Mouse (Mus musculus): ENCODE measurements around the gene Iars2. TPM values are rescaled to one million over a fixed set of nuclear protein-coding genes. Genes with fewer than 3 reads are reported as not detected.

The Iars2 gene
- total and polyA plus RNA-seq, 3 experiments, result 37.2 to 47.2 (median 41.9) TPM

- no peak for DNase-seq (ENCODE audit: extremely low read depth)
- H3K9me3 ChIP-seq (replicated peaks; ENCODE audit: low read length), result peaks cover 6% of the 10 kb centered on the region
- no peak overlapping the region for H3K9ac ChIP-seq (ENCODE audit: insufficient read depth, low read depth)
- H3K4me3 ChIP-seq (replicated peaks in 1 of 3; ENCODE audit: low read depth in 2 of 3, low read length in 2 of 3, poor library complexity in 1 of 3), result no peak overlapping the region
- no peak overlapping the region for H3K27ac ChIP-seq (ENCODE audit: insufficient read depth, low read depth)
- H3K27me3 ChIP-seq (replicated peaks), result no peaks in the 10 kb centered on the region
- TF ChIP-seq IRF4 (IDR thresholded peaks at IDR 0.05; ENCODE audit: low read depth, low read length) (no peak), KAT2A (IDR thresholded peaks at IDR 0.05; ENCODE audit: insufficient replicate concordance, low read length) (no peak), ZNF384 (IDR thresholded peaks at IDR 0.05; ENCODE audit: low read depth, low read length) (no peak), ZMIZ1 (IDR thresholded peaks at IDR 0.05; ENCODE audit: low read depth, low read length) (no peak), BHLHE40 (IDR thresholded peaks at IDR 0.05; ENCODE audit: low read depth, low read length) (no peak), MEF2A (IDR thresholded peaks at IDR 0.05; ENCODE audit: borderline replicate concordance, low read depth, low read length) (no peak), MAX (IDR thresholded peaks at IDR 0.05; ENCODE audit: low read length) (no peak), ELF1 (IDR thresholded peaks at IDR 0.05; ENCODE audit: low read depth, low read length) (no peak), TBP (conservative IDR thresholded peaks at IDR 0.05; ENCODE audit: low read depth, low read length) (no peak), CTCF (conservative IDR thresholded peaks at IDR 0.05 in 1 of 2, IDR thresholded peaks at IDR 0.05 in 1 of 2; ENCODE audit: low read depth in 2 of 2, low read length in 2 of 2) (no peak), USF2 (conservative IDR thresholded peaks at IDR 0.05; ENCODE audit: low read depth, low read length) (no peak)
- dilution Hi-C loops (cut with MboI; ENCODE audit: extremely low pct_ligation_motif_present, extremely low pct_unique_long_range_greater_than_20kb, low sequenced_read_pairs) (no loop called here), in situ Hi-C loops (cut with MboI; ENCODE audit: low pct_ligation_motif_present, low pct_unique_long_range_greater_than_20kb, low sequenced_read_pairs) (no loop called here)
- H3K4me1 ChIP-seq (ENCODE audit: control insufficient read depth in 1 of 2, insufficient read depth in 2 of 2), result no peaks in the 10 kb centered on the region
- H3K4me2 ChIP-seq (ENCODE audit: insufficient read depth, low read depth, poor library complexity, severe bottlenecking), result no peak overlapping the region
- peaks cover 19 to 47% of the 10 kb centered on the region in 2 experiments for H3K36me3 ChIP-seq (replicated peaks in 1 of 2; ENCODE audit: control insufficient read depth in 1 of 2, insufficient read depth in 1 of 2, low read length in 1 of 2)
- H3K79me2 ChIP-seq (replicated peaks; ENCODE audit: control insufficient read depth, extremely low read depth, insufficient read depth, poor library complexity, severe bottlenecking), result no peaks in the 10 kb centered on the region
These were observed 26.4 kb downstream of the Iars2 start for GRCm38 (mm10) chr1:185302816-185303215.

- no peak for DNase-seq (ENCODE audit: extremely low read depth)
- H3K9ac ChIP-seq (ENCODE audit: insufficient read depth, low read depth), result no peak overlapping the region
- H3K9me3 ChIP-seq (replicated peaks; ENCODE audit: low read length), result no peaks in the 10 kb centered on the region
- no peaks in the 10 kb centered on the region for H3K4me1 ChIP-seq (ENCODE audit: control insufficient read depth in 1 of 2, insufficient read depth in 2 of 2)
- dilution Hi-C loops (cut with MboI; ENCODE audit: extremely low pct_ligation_motif_present, extremely low pct_unique_long_range_greater_than_20kb, low sequenced_read_pairs), result no loop called here
- no peak overlapping the region for H3K4me2 ChIP-seq (ENCODE audit: insufficient read depth, low read depth, poor library complexity, severe bottlenecking)
- H3K27ac ChIP-seq (ENCODE audit: insufficient read depth, low read depth), result no peak overlapping the region
- H3K36me3 ChIP-seq (replicated peaks in 1 of 2; ENCODE audit: control insufficient read depth in 1 of 2, insufficient read depth in 1 of 2, low read length in 1 of 2), result peaks cover 40 to 75% of the 10 kb centered on the region in 2 experiments
- H3K4me3 ChIP-seq (replicated peaks in 1 of 3; ENCODE audit: low read depth in 2 of 3, low read length in 2 of 3, poor library complexity in 1 of 3), result no peak overlapping the region
- in situ Hi-C loops (cut with MboI; ENCODE audit: low pct_ligation_motif_present, low pct_unique_long_range_greater_than_20kb, low sequenced_read_pairs), result no loop called here
- no peaks in the 10 kb centered on the region for H3K27me3 ChIP-seq (replicated peaks)
- no peaks in the 10 kb centered on the region for H3K79me2 ChIP-seq (replicated peaks; ENCODE audit: control insufficient read depth, extremely low read depth, insufficient read depth, poor library complexity, severe bottlenecking)
- no peak for TF ChIP-seq IRF4 (IDR thresholded peaks at IDR 0.05; ENCODE audit: low read depth, low read length)
- TF ChIP-seq MEF2A (IDR thresholded peaks at IDR 0.05; ENCODE audit: borderline replicate concordance, low read depth, low read length), result no peak
- TF ChIP-seq MXI1 (IDR thresholded peaks at IDR 0.05; ENCODE audit: low read depth, low read length), result no peak
- TF ChIP-seq TBP (conservative IDR thresholded peaks at IDR 0.05; ENCODE audit: low read depth, low read length), result no peak
- TF ChIP-seq ELF1 (IDR thresholded peaks at IDR 0.05; ENCODE audit: low read depth, low read length), result no peak
- TF ChIP-seq ZKSCAN1 (IDR thresholded peaks at IDR 0.05; ENCODE audit: borderline replicate concordance, low read depth, low read length), result no peak
- TF ChIP-seq CHD2 (IDR thresholded peaks at IDR 0.05; ENCODE audit: low read length), result no peak
- TF ChIP-seq TCF12 (IDR thresholded peaks at IDR 0.05; ENCODE audit: low read depth, low read length), result no peak
- TF ChIP-seq RCOR1 (conservative IDR thresholded peaks at IDR 0.05; ENCODE audit: low read depth, low read length), result no peak
- TF ChIP-seq ZC3H11A (IDR thresholded peaks at IDR 0.05; ENCODE audit: low read depth, low read length), result no peak
- TF ChIP-seq USF1 (IDR thresholded peaks at IDR 0.05; ENCODE audit: low read depth, low read length), result no peak
- no peak for TF ChIP-seq KAT2A (IDR thresholded peaks at IDR 0.05; ENCODE audit: insufficient replicate concordance, low read length)
- TF ChIP-seq CTCF (conservative IDR thresholded peaks at IDR 0.05 in 1 of 2, IDR thresholded peaks at IDR 0.05 in 1 of 2; ENCODE audit: low read depth in 2 of 2, low read length in 2 of 2), result no peak
- TF ChIP-seq USF2 (conservative IDR thresholded peaks at IDR 0.05; ENCODE audit: low read depth, low read length), result no peak
These were observed 30.7 kb downstream of the Iars2 start for GRCm38 (mm10) chr1:185298496-185298895.

Data from CH12.LX (cell line).